Mouse (Mus musculus) gastrocnemius, postnatal 4 days (tissue): ENCODE measurements around the gene Abcb6. TPM values are rescaled to one million over a fixed set of nuclear protein-coding genes. Genes with fewer than 3 reads are reported as not detected.

Experiments used
- DNase-seq, 2 experiments: peaks; one replicate each; pipeline ENCODE4 v3.0.0; 2021 to 2022; ENCODE audit warnings: low spot score in 2 of 2, mixed read lengths in 2 of 2
- total RNA-seq, 2 experiments: library from RNA; stranded (reverse); gene quantifications; 2 replicates each; pipeline ENCODE4 v1.2.3; 2021

The Abcb6 gene
- total RNA-seq, 2 experiments from 2014 or later = 29.8 to 31.8 TPM

- no peak for DNase-seq
Measured at GRCm38 (mm10) chr1:75148727-75149126, 31.5 kb downstream of the Abcb6 start.

- no peak for DNase-seq
Measured at GRCm38 (mm10) chr1:75147411-75148135, 32.6 kb downstream of the Abcb6 start.

GRCm38 (mm10) chr1:75145589-75145988 is 34.6 kb downstream of the Abcb6 start:
- DNase-seq = no peak

- DNase-seq = peak; percentile 93 to 97
Measured at GRCm38 (mm10) chr1:75142301-75143261, 37.6 kb downstream of the Abcb6 start, which contains the start of the genes Cnppd1 and Retreg2. Gene Cnppd1, minus strand, starts transcription at chr1:75142711. Gene Retreg2, plus strand, starts transcription at chr1:75142778.

- peak; percentile 38 to 67 for DNase-seq
Measured at GRCm38 (mm10) chr1:75141486-75142190, 38.6 kb downstream of the Abcb6 start.

GRCm38 (mm10) chr1:75140601-75141190 is 39.5 kb downstream of the Abcb6 start:
- no peak for DNase-seq

- no peak for DNase-seq
Measured at GRCm38 (mm10) chr1:75138448-75138847, 41.7 kb downstream of the Abcb6 start.

GRCm38 (mm10) chr1:75136730-75137129 is 43.5 kb downstream of the Abcb6 start:
- DNase-seq = no peak

- no peak for DNase-seq
Measured at GRCm38 (mm10) chr1:75136293-75136692, 43.9 kb downstream of the Abcb6 start.

- no peak for DNase-seq
Measured at GRCm38 (mm10) chr1:75133421-75134207, 46.6 kb downstream of the Abcb6 start, which contains the start of gene Slc23a3. Gene Slc23a3, minus strand, starts transcription at chr1:75133890.

GRCm38 (mm10) chr1:75128641-75129040 is 51.6 kb downstream of the Abcb6 start:
- DNase-seq = no peak

GRCm38 (mm10) chr1:75125418-75125817 is 54.8 kb downstream of the Abcb6 start:
- no peak for DNase-seq

GRCm38 (mm10) chr1:75124346-75125321 is 55.6 kb downstream of the Abcb6 start, which contains the start of gene Nhej1:
Gene Nhej1, minus strand, starts transcription at chr1:75125200.
- DNase-seq = peak; percentile 90 to 96

GRCm38 (mm10) chr1:75122211-75122610 is 58.0 kb downstream of the Abcb6 start:
- no peak for DNase-seq
